Mouse (Mus musculus) erythroblast, embryonic 14.5 days (primary cell): ENCODE results near the gene Hist1h1c. TPM values are rescaled to one million over a fixed set of nuclear protein-coding genes. Genes with fewer than 3 reads are reported as not detected.
"Not testable (repeated sequence)": the region's sequence is repeated elsewhere in the genome, so short reads cannot be mapped to it uniquely, and the experiment has no call there.

ENCODE experiments used
- H3K27me3 ChIP-seq: 2 replicates; pipeline ENCODE4 v1.6.1; 2012; ENCODE audit warnings: inconsistent platforms; ENCODE audit not compliant: control insufficient read depth
- H3K36me3 ChIP-seq: 2 replicates; pipeline ENCODE4 v1.6.1; 2012; ENCODE audit warnings: mild to moderate bottlenecking, inconsistent platforms; ENCODE audit not compliant: control insufficient read depth
- H3K4me1 ChIP-seq: 2 replicates; pipeline ENCODE4 v1.6.1; 2012; ENCODE audit warnings: inconsistent platforms; ENCODE audit not compliant: control insufficient read depth
- H3K4me3 ChIP-seq: replicated peaks from 2 replicates; pipeline ENCODE3; 2012; ENCODE audit warnings: moderate library complexity, mild to moderate bottlenecking, inconsistent platforms
- H3K9me3 ChIP-seq: 2 replicates; pipeline ENCODE4 v1.6.1; 2012; ENCODE audit warnings: low read length, inconsistent platforms, mixed read lengths; ENCODE audit not compliant: control insufficient read depth
- GATA1 ChIP-seq: IDR thresholded peaks from 2 replicates; pipeline ENCODE4 v1.6.1; 2012; ENCODE audit warnings: low read length, inconsistent platforms, mixed read lengths
- TAL1 ChIP-seq: IDR thresholded peaks from 3 replicates; pipeline ENCODE4 v1.6.1; 2012; ENCODE audit warnings: low read length, inconsistent platforms, mixed read lengths
- polyA plus RNA-seq: library from polyadenylated mRNA; stranded (reverse); fragments of >175 nt; gene quantifications from 2 replicates; pipeline ENCODE4 v1.2.3, GENCODE M21; 2012

Gene Hist1h1c
- polyA plus RNA-seq, 1 experiment = 94.3 TPM

DNA sequence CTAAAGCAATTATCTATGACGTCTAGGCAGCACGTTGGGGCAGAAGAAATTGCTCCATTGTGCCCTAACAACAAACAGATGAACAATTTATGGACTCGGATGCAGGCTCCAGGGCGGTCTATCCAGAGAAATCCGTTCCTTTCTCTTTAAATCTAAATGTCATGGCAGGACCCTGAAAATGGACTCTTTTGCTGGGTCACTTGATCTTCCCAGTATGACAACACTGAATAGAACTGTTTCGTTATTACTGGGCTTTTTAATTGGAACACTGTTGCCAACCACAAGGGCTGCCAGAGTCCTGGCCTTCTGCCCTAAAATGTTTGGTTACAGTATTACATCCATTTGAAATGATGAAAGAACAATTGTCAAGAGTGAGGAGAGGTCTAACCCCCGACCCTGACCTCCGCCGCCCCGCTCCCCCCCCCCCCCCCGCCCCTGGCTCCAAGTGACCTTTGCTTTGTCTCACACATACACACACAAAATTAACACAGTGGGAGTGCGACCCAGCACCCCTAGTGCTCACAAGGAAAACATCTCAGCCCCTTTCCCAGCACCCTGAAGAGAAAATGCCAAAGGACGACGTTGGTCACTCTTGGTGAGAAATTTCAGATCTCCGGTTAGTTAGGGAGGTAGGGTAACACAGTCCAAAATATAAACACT, 28.8 kb upstream of the Hist1h1c start:
- Histone ChIP-seq H3K9me3 (no peaks in the 10 kb centered on the region), H3K27me3 (peaks cover 45% of the 10 kb centered on the region), H3K4me1 (peaks cover 7% of the 10 kb centered on the region), H3K36me3 (no peaks in the 10 kb centered on the region), H3K4me3 (peak overlapping the region; percentile 58)
- no peak for TF ChIP-seq GATA1
- no peak for TF ChIP-seq TAL1

DNA sequence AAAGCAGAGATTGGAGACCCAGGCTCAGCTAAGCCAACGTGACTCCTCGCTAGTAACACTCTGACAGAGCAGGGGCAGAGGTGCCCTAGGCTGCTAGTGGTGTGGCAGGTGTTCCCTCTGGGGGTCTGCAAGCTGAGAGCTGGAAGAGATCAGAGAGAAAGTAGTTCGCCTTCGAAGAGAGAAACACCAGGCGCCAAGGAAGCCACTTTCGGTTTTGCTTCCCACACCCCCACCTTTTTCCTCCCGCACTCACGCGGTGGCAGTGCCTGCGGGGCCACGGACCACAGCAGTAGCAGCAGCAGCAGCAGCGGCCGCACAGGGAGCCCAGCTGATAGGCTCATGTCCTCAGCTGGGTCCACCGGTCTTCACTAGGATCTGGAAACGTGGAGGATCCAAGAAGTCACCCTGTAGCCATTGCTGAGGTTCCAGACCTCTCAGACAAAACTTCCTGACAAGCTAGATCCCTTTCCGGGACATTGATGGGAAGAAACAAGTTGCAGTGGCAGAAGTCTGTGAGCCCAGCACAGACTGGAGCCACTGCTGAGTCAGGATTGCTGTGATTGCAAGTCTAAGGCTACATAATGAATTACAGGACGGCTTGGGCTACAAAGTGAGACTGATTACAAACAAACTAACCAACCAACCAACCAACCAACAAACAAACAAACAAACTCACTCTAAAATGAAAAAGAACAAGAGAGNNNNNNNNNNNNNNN, 28.1 kb upstream of the Hist1h1c start, which contains the start of gene Hfe:
Gene Hfe (minus strand): TSS at position 481 of the 716 bp plus-strand sequence.
- Histone ChIP-seq H3K36me3 (no peaks in the 10 kb centered on the region), H3K4me1 (peaks cover 7% of the 10 kb centered on the region)
- TF ChIP-seq GATA1 = no peak

DNA sequence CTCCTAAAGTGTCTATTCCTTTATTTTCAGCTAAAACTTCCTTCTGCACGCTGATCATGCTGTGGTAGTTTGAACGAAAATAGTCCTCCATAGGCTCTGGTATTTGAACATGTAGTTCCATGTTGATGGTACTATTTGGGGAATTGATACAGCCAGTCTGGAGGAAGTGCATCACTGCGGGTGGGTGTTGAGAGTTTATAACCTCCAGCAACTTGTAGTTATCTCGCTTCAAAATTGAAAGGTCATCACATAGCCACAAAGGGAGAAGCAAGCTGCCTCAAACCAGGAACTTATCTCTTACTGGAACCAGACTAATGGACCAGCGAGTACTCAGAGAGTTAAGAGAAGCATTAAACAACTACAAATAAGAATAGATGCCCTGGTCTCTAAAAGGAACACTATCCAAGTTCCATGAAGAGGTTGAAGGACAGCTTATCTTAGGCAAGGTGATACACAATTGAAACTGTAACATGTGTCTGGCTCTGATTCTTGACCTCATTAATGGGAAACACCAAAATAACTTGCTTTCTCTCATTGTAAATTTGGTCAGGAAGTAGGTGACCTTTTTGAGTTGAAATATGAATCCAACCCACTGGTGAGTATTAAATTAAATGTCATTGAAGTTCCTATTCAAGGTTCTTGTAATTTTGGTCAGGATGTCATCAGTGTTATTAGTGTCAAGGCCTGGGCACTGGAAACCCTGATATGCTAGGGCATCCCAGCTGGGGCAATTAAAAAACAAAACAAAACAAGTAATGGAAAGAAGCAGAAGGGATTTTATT, 22.2 kb upstream of the Hist1h1c start:
- H3K36me3 ChIP-seq = no peaks in the 10 kb centered on the region
- H3K4me1 ChIP-seq = no peaks in the 10 kb centered on the region
- peaks cover 15% of the 10 kb centered on the region for H3K27me3 ChIP-seq
- H3K4me3 ChIP-seq = no peak overlapping the region
- no peaks in the 10 kb centered on the region for H3K9me3 ChIP-seq
- no peak for TF ChIP-seq TAL1
- TF ChIP-seq GATA1 = no peak

More for the DNA sequence above, 28.1 kb upstream of the Hist1h1c start, which contains the start of gene Hfe:
- peak within 1 kb of the TSS; percentile 58 for H3K4me3 ChIP-seq
- peaks cover 45% of the 10 kb centered on the region for H3K27me3 ChIP-seq
- no peaks in the 10 kb centered on the region for H3K9me3 ChIP-seq

DNA sequence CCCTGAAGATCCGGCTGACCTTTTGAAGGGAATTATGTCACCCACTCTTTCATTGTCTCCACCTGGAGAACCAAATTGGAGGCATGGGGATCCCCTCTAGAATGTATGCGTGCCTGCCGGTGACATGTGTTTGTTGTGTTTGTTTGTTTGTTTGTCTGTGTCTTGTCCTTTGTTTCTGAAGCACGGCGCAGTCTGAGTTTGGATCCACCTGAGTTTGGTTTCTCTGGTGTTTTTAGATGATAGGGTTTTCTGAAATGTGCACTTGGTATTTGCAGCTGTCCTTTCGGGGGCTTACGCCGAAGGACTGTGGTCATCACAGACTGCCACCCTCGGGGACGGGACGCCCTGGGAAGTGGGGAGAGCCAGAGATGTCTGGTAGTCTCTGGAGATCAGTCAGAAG, 21.4 kb upstream of the Hist1h1c start:
- Histone ChIP-seq H3K9me3 (no peaks in the 10 kb centered on the region), H3K27me3 (peaks cover 8% of the 10 kb centered on the region), H3K4me3 (no peak overlapping the region), H3K36me3 (no peaks in the 10 kb centered on the region), H3K4me1 (no peaks in the 10 kb centered on the region)
- TF ChIP-seq GATA1 (no peak), TAL1 (no peak)

DNA sequence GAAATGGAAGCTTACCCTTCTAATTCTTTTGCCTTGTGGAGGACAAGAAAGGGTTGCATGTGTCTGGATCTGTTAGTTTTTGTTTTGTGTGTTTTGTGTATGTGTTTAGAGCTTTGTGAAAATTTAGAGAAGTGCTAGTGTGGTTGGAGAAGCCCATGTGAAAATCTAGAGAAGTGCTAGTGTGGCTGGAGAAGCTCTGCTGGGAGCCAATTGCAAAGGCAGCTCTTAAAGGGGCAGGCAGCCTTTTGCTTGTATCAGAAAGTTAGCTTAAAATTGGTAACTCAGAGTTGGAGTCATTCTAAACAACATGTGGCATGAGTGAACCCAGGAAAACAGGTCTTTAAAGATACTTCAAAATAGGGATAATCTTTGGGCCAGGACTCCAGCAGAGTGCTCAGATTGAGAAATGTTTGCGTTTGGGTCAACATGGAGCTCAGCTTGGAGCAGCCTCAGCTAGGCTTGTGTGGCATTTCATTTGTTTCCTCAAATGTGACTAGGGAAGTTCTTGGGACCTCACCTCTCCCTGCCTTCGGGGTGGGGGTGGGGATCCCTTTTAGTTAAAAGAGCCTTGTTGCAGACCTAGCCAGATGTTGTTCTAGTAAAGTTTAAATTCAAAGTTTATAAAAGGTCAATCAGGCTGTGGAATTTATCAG, 20.9 kb upstream of the Hist1h1c start:
- not testable (repeated sequence) for H3K27me3 ChIP-seq, H3K4me1 ChIP-seq, H3K9me3 ChIP-seq, H3K4me3 ChIP-seq, H3K36me3 ChIP-seq

DNA sequence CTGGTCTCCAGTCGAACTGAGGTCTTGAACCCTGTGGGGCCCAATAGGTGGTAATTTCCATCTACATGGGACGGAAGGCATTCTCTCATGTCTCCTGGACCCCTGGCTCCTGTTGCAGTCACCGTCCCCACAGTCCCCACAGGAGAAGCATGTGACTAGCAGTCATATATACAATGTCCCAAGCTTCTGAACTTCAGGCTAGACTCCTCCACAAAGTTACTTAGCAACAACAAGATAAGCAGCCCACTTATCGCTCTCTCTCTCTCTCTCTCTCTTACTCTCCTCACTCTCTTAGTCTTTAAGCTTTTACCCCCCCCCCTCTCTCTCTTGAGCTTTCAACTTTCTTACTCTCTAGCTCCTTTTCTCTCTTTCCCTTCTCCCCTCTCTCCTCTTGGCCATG, 14.4 kb upstream of the Hist1h1c start:
- Histone ChIP-seq H3K36me3 (no peaks in the 10 kb centered on the region), H3K4me1 (peaks cover 22% of the 10 kb centered on the region), H3K9me3 (no peaks in the 10 kb centered on the region), H3K27me3 (no peaks in the 10 kb centered on the region), H3K4me3 (no peak overlapping the region)
- no peak for TF ChIP-seq TAL1
- TF ChIP-seq GATA1 = no peak

DNA sequence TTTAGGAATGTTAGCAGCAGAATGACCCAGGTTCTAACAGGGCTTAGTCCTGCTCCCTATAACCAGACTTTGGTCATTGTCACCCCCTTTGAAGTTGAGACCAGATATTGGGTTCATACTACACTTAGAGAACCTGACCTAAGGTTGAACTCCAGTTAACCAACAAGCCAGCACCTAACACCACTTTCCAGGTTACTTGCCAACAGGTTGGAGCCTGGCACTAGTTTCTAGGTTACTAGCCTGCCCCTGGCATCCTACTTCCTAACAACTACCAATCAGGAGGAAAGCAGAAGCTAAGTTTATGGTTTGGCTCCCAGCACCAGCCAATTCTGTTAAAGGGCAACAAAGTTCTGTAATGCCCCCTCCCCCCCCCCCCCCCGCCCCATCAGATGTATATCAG, 13.4 kb upstream of the Hist1h1c start:
- no peaks in the 10 kb centered on the region for H3K27me3 ChIP-seq
- H3K9me3 ChIP-seq = no peaks in the 10 kb centered on the region
- peaks cover 22% of the 10 kb centered on the region for H3K4me1 ChIP-seq
- TF ChIP-seq GATA1 (no peak), TAL1 (no peak)
- H3K4me3 ChIP-seq = no peak overlapping the region
- no peaks in the 10 kb centered on the region for H3K36me3 ChIP-seq

DNA sequence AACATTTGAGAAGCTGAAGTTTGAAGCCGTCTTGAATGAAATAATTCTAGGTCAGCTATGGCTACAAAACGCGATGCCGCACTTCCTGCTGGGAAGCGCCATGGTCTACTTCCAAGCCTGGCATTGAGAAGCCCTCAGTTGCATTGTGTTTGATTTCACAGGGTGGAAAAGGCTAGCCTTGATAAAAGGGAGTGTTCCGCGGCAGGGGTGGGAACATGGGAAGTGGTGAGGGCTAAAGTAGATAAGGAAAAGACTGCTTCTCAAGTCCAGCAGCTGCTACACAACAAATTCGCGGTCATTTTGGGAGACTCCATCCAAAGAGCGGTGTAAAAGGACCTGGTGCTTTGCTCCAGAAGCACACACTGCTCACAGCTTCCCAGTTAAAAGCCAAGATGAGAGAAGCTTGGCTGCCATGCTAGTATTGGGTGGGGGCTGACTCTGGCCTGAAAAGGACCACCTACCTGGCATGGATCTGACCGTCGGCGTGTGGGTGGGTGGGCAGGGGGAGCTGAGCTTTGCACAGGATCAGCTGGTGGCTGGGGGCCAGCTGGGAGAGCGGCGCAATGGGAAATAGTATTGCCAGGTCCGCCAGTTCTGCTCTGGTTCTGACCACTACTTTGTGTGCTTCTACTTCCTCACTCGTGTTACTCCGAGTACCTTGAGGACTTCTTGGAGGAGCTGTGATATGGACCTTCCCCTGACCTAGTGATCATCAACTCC, 10.0 kb upstream of the Hist1h1c start:
- Histone ChIP-seq H3K4me1 (peaks cover 15% of the 10 kb centered on the region), H3K4me3 (no peak overlapping the region), H3K27me3 (no peaks in the 10 kb centered on the region), H3K36me3 (no peaks in the 10 kb centered on the region), H3K9me3 (no peaks in the 10 kb centered on the region)
- TF ChIP-seq TAL1 (no peak), GATA1 (no peak)

DNA sequence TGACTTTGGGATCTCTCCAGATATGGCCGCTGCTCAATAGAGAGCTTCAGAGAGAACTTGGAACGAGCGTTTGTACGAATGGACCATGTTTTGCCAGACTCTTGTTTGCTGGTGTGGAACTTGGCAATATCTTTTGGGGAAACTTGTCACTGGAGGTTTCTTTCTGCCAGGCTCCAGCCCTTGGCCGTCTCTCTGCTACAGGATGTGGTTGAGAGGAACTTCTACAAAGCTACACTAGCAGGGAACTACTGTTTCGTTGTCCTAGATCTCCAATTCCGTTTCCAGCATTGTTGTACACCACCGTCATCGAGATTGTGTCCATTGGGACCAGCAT, 9.4 kb upstream of the Hist1h1c start:
- Histone ChIP-seq H3K9me3 (no peaks in the 10 kb centered on the region), H3K27me3 (no peaks in the 10 kb centered on the region), H3K4me1 (peaks cover 10% of the 10 kb centered on the region), H3K4me3 (no peak overlapping the region), H3K36me3 (no peaks in the 10 kb centered on the region)
- TF ChIP-seq GATA1 = no peak
- no peak for TF ChIP-seq TAL1
